Mouse (Mus musculus): Measurements from ENCODE around the gene Masp1.

GRCm38 (mm10) chr16:23449946-23450345, 70.7 kb downstream of the Masp1 start:
- no peak for TF ChIP-seq CTCF (conservative IDR thresholded peaks at IDR 0.05 in 1 of 2, IDR thresholded peaks at IDR 0.05 in 1 of 2; ENCODE audit: low read depth in 2 of 2, low read length in 2 of 2)
- no peak for TF ChIP-seq E2F4 (IDR thresholded peaks at IDR 0.05; ENCODE audit: insufficient replicate concordance, low read depth, low read length)
- no peak; the same call in 1 of the 2 replicates for TF ChIP-seq ZNF384 (IDR thresholded peaks at IDR 0.05; ENCODE audit: low read depth, low read length)
- TF ChIP-seq POLR2A (IDR thresholded peaks at IDR 0.05; ENCODE audit: low read depth, low read length): no peak
